ENCODE assay signal across 13 mouse cellular contexts in the genomic region with DNA sequence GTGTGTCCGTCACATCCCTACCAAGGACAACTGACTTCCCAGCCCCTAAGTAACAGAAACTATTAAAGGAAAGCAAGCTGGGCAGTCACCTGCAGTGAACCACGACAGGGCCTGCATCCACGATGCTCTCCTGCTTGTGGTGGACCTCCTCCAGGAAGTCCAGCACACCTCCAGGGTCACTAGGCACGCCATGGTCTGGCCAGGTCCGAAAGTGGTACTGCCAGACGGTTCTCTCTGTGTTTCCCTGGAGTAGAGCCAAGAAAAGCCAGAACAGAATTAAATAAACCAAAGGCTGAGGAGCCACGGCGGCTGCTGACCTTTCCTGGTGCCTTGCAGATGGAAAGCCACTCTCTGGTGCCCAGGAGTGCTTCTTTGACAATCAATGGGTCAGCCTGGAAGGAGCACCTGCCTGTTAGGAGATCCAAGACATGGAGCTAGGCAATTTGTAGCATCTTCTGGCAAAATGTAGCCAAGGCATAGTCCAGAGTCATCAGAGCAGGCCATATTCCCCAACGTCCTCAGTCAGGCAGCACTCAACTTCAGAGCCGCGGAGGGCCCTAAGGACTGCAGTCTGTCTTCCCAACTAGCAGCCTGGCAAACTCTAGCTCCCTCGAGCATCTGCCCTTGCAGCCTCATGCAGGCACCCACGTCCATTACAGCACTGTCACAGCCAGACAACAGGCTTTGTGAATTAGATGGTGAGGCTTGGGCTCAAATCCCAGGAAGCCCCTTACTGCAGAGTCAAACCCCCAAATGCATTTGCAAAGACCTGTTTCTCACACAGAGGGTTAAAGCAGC. TPM values are rescaled to one million over a fixed set of nuclear protein-coding genes. Genes with fewer than 3 reads are reported as not detected.
DNase-seq lines count a peak whose midpoint lies in the region; ATAC-seq and TF ChIP-seq lines count a peak whose summit lies in the region.
"Had no signal": no experiment of that assay in that cellular context is flagged by ENCODE, and none has a peak within 500 bp of the region (broad histone marks: within the 10 kb centered on the region; RNA-seq: fewer than 3 reads in every experiment).

No protein-coding gene starts in this region.

- intact Hi-C loops in heart, postnatal 14 days (cut with DNase I): no loop called here

- DNase-seq in heart, postnatal 14 days: no peak
- peak in 1 of 2 experiments; percentile 40 for DNase-seq in layer of hippocampus, adult 2 months (ENCODE audit: low spot score in 2 of 2)
- DNase-seq in layer of hippocampus, postnatal 10 days (ENCODE audit: low spot score in 2 of 2): no peak
- DNase-seq in cerebellum, adult 11-12 months: peak; percentile 90
- DNase-seq in cerebellum, postnatal 10 days: peak; percentile 69 to 77
- no peak for DNase-seq in gastrocnemius, postnatal 10 days
- DNase-seq: right cerebral cortex, postnatal 14 days; thymus, postnatal 14 days had no signal

- WGBS in heart, embryonic 16.5 days: 68% methylated on average over 13 of the region's 13 CpGs

- no peaks in the 10 kb centered on the region for H3K27me3 ChIP-seq in heart, embryonic 16.5 days (ENCODE audit: control insufficient read depth, insufficient read depth, low read length)
- H3K27me3 ChIP-seq: heart, embryonic 12.5 days; limb, embryonic 12.5 days had no signal

- peaks cover 54% of the 10 kb centered on the region for H3K36me3 ChIP-seq in heart, embryonic 16.5 days (ENCODE audit: control insufficient read depth, insufficient read depth)

- no peak for ATAC-seq in heart, embryonic 16.5 days (replicated peaks; ENCODE audit: extremely low read depth, insufficient read depth, low FRiP score)
- ATAC-seq: CD4-positive, CD25-positive, alpha-beta regulatory T cell, adult 4 months had no signal

- H3K4me3 ChIP-seq in heart, embryonic 16.5 days (ENCODE audit: low read length): no peak overlapping the region
- no peak overlapping the region for H3K4me3 ChIP-seq in layer of hippocampus, adult 2 months
- H3K4me3 ChIP-seq: heart, embryonic 12.5 days; limb, embryonic 12.5 days had no signal

- no peak overlapping the region for H3K4me2 ChIP-seq in heart, embryonic 16.5 days (ENCODE audit: low read depth, low read length)
- H3K4me2 ChIP-seq: heart, embryonic 12.5 days; limb, embryonic 12.5 days had no signal

- peaks cover 3% of the 10 kb centered on the region; the same call in 1 of the 2 replicates for H3K4me1 ChIP-seq in heart, embryonic 16.5 days (ENCODE audit: control insufficient read depth, insufficient read depth, low read length)
- H3K4me1 ChIP-seq: limb, embryonic 12.5 days had no signal

- TF ChIP-seq CTCF in layer of hippocampus, adult 2 months (conservative IDR thresholded peaks at IDR 0.05): no peak

- no peak overlapping the region for H3K9ac ChIP-seq in heart, embryonic 16.5 days (ENCODE audit: low read length)
- H3K9ac ChIP-seq: heart, embryonic 12.5 days; limb, embryonic 12.5 days had no signal

- H3K27ac ChIP-seq in heart, embryonic 16.5 days (ENCODE audit: low read length): 0 out of 2 replicates have a peak overlapping the region, but pooled peaks have one; percentile 2
- H3K27ac ChIP-seq in layer of hippocampus, adult 2 months: peak overlapping the region; percentile 82
- H3K27ac ChIP-seq: limb, embryonic 12.5 days; macrophage had no signal

- H3K9me3 ChIP-seq in heart, embryonic 16.5 days (replicated peaks; ENCODE audit: control insufficient read depth, low read length): no peaks in the 10 kb centered on the region
- H3K9me3 ChIP-seq: heart, embryonic 12.5 days; limb, embryonic 12.5 days had no signal

RNA-seq across cellular contexts. Expression of a gene that starts 46.6 kb away (rescaled TPM):
- polyA plus RNA-seq in heart, embryonic 16.5 days (2015; fragmentation: Nextera tagmentation; extraction: Ambion mirVana): 17.4 and 19.4 TPM in 2 replicates
- total RNA-seq in heart, postnatal 14 days (2021): 100 to 1,000 TPM; 147 to 166 TPM
- total RNA-seq in layer of hippocampus, adult 2 months (2021): 10 to 100 TPM; 94.9 to 97.9 TPM
- 10 to 100 TPM; 78.1 to 82.4 TPM for total RNA-seq in layer of hippocampus, postnatal 10 days (2021)
- total RNA-seq in gastrocnemius, postnatal 10 days (2021): 10 to 100 TPM; 68.7 to 72.8 TPM

RNA-seq across cellular contexts. Expression of a gene that starts 59.6 kb away (rescaled TPM):
- polyA plus RNA-seq in heart, embryonic 16.5 days (2015; fragmentation: Nextera tagmentation; extraction: Ambion mirVana): 325 and 345 TPM in 2 replicates
- 100 to 1,000 TPM; 556 to 621 TPM for total RNA-seq in heart, postnatal 14 days (2021)
- 100 to 1,000 TPM; 472 to 483 TPM for total RNA-seq in layer of hippocampus, adult 2 months (2021)
- 100 to 1,000 TPM; 520 to 542 TPM for total RNA-seq in layer of hippocampus, postnatal 10 days (2021)
- 100 to 1,000 TPM; 744 to 776 TPM for total RNA-seq in gastrocnemius, postnatal 10 days (2021)

Comparison
In these comparisons a context has a peak if more than half of its experiments do, and no peak if none do; other contexts are left out.
1. DNase-seq: peak in cerebellum, adult 11-12 months (single experiment) and cerebellum, postnatal 10 days (2 of 2); none in heart, postnatal 14 days (0 of 2), layer of hippocampus, postnatal 10 days (0 of 2) and gastrocnemius, postnatal 10 days (single experiment).